Mouse (Mus musculus): Measurements from ENCODE around the gene Muc15.

The Muc15 gene

DNA sequence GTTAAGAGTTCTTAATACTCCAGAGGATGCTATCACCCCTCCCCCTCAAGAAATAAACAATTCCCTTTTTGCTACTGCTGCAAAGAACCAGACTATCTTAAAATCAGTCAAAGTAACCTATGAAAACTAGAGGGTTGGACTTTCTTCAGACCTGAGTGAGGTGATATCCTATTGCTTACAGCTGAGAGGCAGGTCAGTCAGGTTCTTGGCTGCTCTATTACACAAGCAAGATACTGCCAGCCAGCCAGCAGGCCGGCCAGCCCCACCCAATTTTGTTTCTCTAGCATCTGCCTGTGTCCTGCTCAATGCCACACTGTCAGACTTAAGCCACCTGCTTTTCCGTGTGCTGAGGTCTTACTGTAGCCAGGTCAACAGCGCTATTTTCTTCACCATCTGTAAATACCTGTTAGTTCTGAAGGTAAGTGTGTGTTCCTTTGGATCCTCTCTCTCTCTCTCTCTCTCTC, at the start of gene Muc15:
Gene Muc15 (plus strand): TSS at position 51 of the 464 bp plus-strand sequence.
- no peak for DNase-seq

DNA sequence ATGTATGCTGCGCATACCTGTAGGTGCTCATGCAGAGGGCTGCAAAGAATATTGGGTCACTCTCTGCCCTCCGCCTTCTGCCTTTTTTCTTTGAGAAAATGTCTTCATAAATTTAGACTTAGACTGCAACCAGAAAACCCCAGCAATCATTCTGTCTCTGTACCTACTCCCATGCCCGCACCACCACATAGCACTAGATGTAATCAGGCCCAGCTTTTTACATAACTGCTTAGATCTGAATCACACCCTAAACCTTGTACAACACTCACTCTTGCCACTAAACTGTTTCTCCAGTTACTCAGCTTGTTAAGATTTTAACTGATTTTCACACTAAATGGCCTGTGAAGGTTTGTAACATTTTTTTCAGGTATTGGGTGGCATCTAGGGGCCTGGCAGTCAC, 11.7 kb upstream of the Muc15 start:
- no peak for DNase-seq

DNA sequence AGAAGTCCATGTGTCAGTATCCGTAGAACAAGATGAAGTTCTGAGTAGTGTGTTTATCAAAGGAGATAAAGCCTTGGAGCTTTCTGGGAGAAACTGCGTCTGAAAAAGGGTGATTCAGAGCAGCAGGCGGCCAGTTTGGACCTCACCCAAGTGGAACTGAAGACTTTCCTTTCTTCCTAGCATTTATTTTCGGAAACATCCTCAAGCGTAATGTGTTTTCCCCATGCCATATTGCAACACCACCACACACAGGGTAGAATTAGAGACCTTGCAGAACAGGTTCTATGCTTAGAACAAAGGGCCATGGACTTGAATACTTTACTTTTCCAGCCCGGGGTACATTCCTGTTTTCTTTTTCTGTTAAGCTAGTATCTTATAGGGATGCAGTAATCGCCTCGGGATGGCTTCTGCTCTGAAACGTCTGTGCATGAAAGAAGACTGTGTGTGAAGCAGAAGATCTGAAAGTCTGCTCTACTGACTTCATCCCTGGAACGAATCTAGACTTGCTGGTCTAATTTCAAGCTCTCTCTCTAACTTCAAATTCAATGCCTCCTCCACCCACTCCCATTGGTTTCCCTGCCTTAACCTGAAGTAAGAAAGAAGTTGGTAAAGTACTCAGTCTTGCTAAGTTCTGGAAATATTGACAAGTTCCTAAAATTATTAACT, 11.0 kb upstream of the Muc15 start:
- no peak for DNase-seq

DNA sequence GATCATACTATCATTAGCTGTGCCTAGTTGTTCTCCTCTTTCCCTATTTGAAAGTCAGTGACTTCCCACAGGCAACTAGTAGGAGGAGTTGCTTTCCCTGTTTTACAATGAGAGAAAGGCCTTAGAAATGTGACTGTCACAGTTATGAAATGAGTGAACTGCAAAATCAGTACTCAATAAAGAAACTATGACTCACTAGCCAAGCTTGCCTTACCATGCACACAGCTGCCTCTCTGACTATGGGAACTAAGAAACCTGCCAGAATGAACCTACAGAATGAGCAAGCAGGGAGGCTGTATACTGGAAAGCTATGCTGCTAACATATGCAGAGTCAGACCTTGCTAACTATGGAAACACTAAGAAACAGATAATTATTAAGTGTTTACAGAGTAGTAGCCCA, 2.1 kb upstream of the Muc15 start:
- no peak for DNase-seq

DNA sequence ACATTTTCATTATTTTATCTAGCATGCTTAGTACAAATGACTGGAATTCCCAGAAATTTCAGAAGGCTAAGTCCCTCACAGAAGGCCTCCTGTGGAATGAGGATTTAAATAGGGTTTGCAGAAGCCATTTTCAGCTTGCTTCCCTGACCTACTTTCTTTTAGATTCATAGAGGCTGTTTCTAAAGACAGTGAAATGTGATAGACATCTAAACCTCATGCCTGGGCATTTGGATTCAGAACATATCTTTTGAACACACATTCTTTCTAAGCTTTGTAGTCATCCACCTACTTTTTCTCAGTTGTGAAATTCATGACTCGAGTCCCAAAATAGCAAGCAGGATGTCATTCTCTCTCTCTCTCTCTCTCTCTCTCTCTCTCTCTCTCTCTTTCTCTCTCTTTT, 1.1 kb downstream of the Muc15 start:
- no peak for DNase-seq

DNA sequence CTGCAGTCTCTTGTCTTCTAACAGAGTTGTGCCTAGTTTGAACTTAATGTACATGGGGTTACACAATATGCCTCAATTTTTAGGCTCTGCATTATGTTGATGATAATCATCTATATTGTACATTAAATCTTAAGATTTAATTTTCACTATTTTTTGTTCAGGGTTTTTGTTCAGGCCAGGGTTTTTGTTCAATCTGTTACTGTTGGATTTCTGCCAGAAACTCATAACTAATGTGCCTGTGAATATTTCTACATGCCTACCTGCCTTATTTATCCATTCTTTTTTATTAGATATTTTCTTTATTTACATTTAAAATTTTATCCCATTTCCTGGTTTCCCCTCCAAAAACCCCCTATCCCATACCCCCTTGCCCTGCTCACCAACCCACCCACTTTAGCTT, 5.0 kb downstream of the Muc15 start:
- DNase-seq, result no peak

DNA sequence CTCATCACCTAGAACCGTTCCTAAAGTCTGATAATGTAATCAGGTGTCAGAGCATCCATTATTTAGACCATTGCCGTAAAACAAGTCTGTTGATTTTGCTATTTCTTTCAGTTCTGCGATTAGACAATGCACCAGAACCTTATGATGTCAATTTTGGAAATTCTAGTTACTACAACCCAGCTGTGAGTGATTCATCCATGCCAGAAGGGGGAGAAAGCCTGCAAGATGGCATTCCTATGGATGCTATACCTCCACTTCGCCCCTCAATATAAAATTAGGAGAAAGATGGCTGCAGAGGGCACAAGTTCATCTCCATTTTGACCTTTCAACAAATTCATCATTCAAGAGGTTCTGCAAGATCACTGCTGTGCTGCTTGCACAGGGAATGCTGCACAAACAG, 16.1 kb downstream of the Muc15 start:
- no peak for DNase-seq

DNA sequence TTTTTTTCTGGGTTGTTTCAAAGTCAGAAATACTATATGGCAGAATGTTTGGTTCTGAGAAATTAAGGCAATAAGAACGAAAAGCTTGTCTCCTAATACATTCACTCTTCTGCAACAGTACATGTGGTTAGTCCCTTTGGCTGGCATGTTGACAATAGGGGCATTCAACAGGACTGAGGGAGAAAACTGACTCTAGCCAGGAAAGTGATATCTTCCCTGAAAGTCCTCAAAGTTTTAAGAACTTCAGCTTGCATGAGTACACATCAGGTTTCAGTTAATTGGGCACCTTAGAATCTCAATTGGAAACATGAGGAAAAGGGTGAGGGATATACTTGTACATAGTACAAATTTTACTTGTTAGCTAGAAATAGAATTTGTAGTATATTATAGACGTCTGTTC, 16.8 kb downstream of the Muc15 start:
- DNase-seq, result no peak

DNA sequence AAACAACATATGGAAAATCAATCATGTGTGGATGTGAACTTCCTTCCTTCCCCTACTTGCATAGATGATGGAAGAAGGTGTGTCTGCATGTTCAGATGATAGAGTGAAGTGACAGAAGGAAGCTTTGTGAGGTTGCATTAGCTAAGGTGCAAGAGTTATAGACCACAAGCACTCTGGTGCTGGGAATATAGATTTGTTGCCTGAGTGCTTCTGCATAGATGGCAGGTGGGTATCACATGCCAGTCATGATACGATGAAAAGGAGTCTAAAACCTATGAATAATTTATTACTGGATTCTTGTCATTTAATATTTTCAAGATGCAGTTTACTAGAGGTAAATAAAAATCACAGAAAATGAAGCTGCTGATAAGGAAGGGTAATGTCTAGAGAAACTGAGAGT, 18.6 kb downstream of the Muc15 start:
- DNase-seq, result no peak

DNA sequence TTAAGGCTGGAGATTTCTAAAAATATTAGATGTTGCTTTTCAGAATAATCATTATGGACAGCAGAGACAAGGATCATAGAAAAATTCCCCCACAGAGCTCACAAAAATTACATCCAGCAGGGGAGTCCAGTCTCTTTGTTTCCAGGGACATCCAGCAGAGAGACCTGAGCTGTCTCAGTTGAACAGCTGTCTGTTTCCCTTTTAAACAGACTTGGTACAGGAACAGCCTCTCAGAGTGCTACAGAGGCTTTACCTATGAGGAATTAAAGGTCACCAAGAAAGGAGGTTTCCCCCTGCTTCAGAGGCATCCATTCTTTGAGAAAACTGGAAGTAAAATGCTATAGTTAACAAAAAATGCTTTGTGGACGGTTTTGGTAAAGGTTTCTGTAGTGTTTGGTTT, 19.4 kb downstream of the Muc15 start:
- DNase-seq, result no peak

DNA sequence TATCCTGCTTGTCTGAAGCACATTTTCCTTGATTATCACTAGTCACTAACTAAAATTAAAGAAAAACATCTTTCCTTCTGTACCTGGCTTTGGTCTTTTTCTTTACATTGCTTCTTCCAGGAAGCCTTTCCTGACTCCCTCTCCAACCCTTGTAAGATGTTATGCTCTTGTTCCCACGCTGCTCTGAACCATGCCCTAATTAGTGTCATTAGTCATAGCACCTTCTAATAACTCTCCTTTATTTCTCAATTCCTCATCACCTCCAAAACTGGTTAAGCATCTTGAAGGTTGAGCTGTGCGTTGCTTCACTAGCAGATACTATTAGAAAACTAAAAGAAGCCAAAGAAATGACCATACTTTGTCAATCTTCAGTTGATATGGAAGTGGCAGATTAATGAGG, 36.4 kb downstream of the Muc15 start:
- no peak for DNase-seq

DNA sequence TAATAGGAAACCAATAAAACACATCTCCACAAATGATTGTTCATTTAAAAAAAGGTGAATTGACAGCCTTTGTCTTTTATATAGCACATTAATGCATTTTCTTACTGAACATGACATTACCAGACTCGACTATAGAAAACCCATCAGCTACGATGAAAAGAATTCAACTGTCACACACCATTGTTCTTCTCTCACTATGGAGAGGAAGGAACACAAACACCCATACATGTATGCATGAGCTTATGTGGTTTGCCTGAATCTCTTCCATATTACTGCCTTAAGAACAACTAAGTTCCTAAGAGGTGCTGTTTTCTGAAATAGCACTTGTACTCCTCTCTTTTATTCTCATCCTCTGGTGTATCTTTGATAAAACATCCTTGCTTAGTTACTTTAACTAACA, 38.3 kb downstream of the Muc15 start:
- DNase-seq, result no peak

DNA sequence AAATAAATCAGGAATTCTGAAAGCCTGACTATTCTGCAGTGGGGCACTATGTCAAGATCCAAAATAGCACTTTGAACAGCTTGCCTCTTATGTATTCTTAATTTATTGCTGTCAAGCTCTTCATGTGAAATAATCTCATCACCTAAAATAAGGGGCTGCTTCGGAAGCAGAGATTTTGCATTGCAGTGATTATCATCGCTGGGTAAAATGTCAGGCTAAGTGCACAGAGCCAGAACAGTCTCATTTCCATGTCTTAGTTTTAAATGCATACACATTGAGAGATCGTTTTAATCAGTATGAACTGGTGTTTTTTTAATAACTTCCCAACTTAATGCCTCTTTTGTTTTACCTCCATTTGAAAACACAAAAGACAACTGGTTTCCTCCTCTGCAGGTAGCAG, 66.3 kb downstream of the Muc15 start:
- DNase-seq, result no peak
